Mouse (Mus musculus): ENCODE measurements around the gene Alyref.

Gene Alyref

GRCm38 (mm10) chr11:120598283-120598989, at the start of gene Alyref, which contains the start of gene Anapc11:
TSS of gene Alyref (minus strand) at chr11:120598365.
TSS of gene Anapc11 (plus strand) at chr11:120598421.
- peak; percentile 90 to 93 for DNase-seq (ENCODE audit: low spot score in 2 of 2)

- DNase-seq (ENCODE audit: low spot score in 2 of 2) = no peak
Measured at GRCm38 (mm10) chr11:120647047-120647830, 49.1 kb upstream of the Alyref start.

- peak; percentile 83 to 87 for DNase-seq (ENCODE audit: low spot score in 2 of 2)
Measured at GRCm38 (mm10) chr11:120643601-120643987, 45.4 kb upstream of the Alyref start, which contains the start of gene Pycr1. TSS of gene Pycr1 (minus strand) at chr11:120643769.

- DNase-seq (ENCODE audit: low spot score in 2 of 2) = no peak
Measured at GRCm38 (mm10) chr11:120642939-120643600, 44.9 kb upstream of the Alyref start.

GRCm38 (mm10) chr11:120641869-120642268, 43.7 kb upstream of the Alyref start:
- DNase-seq (ENCODE audit: low spot score in 2 of 2) = no peak

- no peak for DNase-seq (ENCODE audit: low spot score in 2 of 2)
Measured at GRCm38 (mm10) chr11:120641255-120641654, 43.1 kb upstream of the Alyref start.

- no peak for DNase-seq (ENCODE audit: low spot score in 2 of 2)
Measured at GRCm38 (mm10) chr11:120634810-120635209, 36.6 kb upstream of the Alyref start.

- peak; percentile 85 to 88 for DNase-seq (ENCODE audit: low spot score in 2 of 2)
Measured at GRCm38 (mm10) chr11:120633520-120634343, 35.6 kb upstream of the Alyref start, which contains the start of gene Mafg. TSS of gene Mafg (minus strand) at chr11:120633600.

- peak; percentile 66 to 67 for DNase-seq (ENCODE audit: low spot score in 2 of 2)
Measured at GRCm38 (mm10) chr11:120632559-120633519, 34.7 kb upstream of the Alyref start.

GRCm38 (mm10) chr11:120631726-120632448, 33.7 kb upstream of the Alyref start:
- DNase-seq (ENCODE audit: low spot score in 2 of 2) = no peak

- DNase-seq (ENCODE audit: low spot score in 2 of 2) = no peak
Measured at GRCm38 (mm10) chr11:120630881-120631725, 32.9 kb upstream of the Alyref start.

- peak in 1 of 2 experiments; percentile 37 for DNase-seq (ENCODE audit: low spot score in 2 of 2)
Measured at GRCm38 (mm10) chr11:120630401-120630871, 32.3 kb upstream of the Alyref start.

- no peak for DNase-seq (ENCODE audit: low spot score in 2 of 2)
Measured at GRCm38 (mm10) chr11:120629911-120630310, 31.7 kb upstream of the Alyref start.

- peak; percentile 53 to 55 for DNase-seq (ENCODE audit: low spot score in 2 of 2)
Measured at GRCm38 (mm10) chr11:120629341-120629730, 31.2 kb upstream of the Alyref start.

GRCm38 (mm10) chr11:120628601-120629340, 30.6 kb upstream of the Alyref start:
- no peak for DNase-seq (ENCODE audit: low spot score in 2 of 2)

- DNase-seq (ENCODE audit: low spot score in 2 of 2) = peak; percentile 67 to 77
Measured at GRCm38 (mm10) chr11:120627468-120628300, 29.5 kb upstream of the Alyref start.
